Mouse (Mus musculus) effector memory CD4-positive, alpha-beta T cell, adult 7 months (primary cell): Measurements from ENCODE around the gene Rprml. TPM values are rescaled to one million over a fixed set of nuclear protein-coding genes. Genes with fewer than 3 reads are reported as not detected.

Experiments
- polyA plus RNA-seq: library from polyadenylated mRNA; unstranded; fragments of 100-300 nt; shearing (Covaris generic); gene quantifications from one replicate; pipeline ENCODE4 v1.2.1, GENCODE M21; 2017

Gene Rprml
- not detected for polyA plus RNA-seq

GRCm38 (mm10) chr11:103649301-103649982 lies at the start of gene Rprml:
Rprml (plus strand) TSS chr11:103649570.

GRCm38 (mm10) chr11:103621040-103621439 lies 28.3 kb upstream of the Rprml start, which contains the start of gene Gm884:
Gm884 (minus strand) TSS chr11:103621140.

GRCm38 (mm10) chr11:103638790-103639189 lies 10.6 kb upstream of the Rprml start, which contains the start of gene Lyzl6:
Lyzl6 (minus strand) TSS chr11:103638890.

GRCm38 (mm10) chr11:103697565-103698176 lies 48.3 kb downstream of the Rprml start, which contains the start of gene Gosr2:
Gosr2 (minus strand) TSS chr11:103697898.

Other genes with a start within 250 kb of the Rprml start
- gene Plekhm1, start 236.9 kb upstream of the Rprml start, polyA plus RNA-seq: 24.9 TPM
- gene Lrrc37a, start 145.0 kb upstream of the Rprml start, polyA plus RNA-seq: 0.10 TPM
- 0.11 TPM for gene Gm884, start 28.4 kb upstream of the Rprml start, polyA plus RNA-seq
- not detected for gene Lyzl6, start 10.7 kb upstream of the Rprml start, polyA plus RNA-seq
- gene Gosr2, start 48.3 kb downstream of the Rprml start, polyA plus RNA-seq: 113 TPM
- not detected for gene Wnt9b, start 100.3 kb downstream of the Rprml start, polyA plus RNA-seq
- gene Wnt3, start 124.6 kb downstream of the Rprml start, polyA plus RNA-seq: 0.61 TPM